Mouse (Mus musculus): ENCODE measurements around the gene Ndufa8.

- TF ChIP-seq CTCF (IDR thresholded peaks at IDR 0.05; ENCODE audit: low read depth) (no peak), EP300 (IDR thresholded peaks at IDR 0.05; ENCODE audit: low read depth) (no peak)
Measured at GRCm38 (mm10) chr2:36093301-36093700, 44.1 kb upstream of the Ndufa8 start.
